Mouse (Mus musculus) intestine, postnatal 0 days (tissue): ENCODE data around the gene Zfp651. TPM values are rescaled to one million over a fixed set of nuclear protein-coding genes. Genes with fewer than 3 reads are reported as not detected.

ENCODE experiments used
- ATAC-seq: fragments of 200-750 bp; cut with Nextera tagmentation; 2 replicates; pipeline ENCODE4 v1.8.0; 2017; ENCODE audit warnings: mild to moderate bottlenecking, moderate TSS enrichment, moderate library complexity
- H3K27ac ChIP-seq: fragments of 300-500 bp; sonication (generic); 2 replicates; pipeline ENCODE4 v1.5.1; 2014; ENCODE audit warnings: mild to moderate bottlenecking, low read depth, low read length, moderate library complexity
- H3K27me3 ChIP-seq: fragments of 300-500 bp; sonication (generic); replicated peaks from 2 replicates; pipeline ENCODE4 v1.6.1; 2014; ENCODE audit warnings: low read length, mixed read lengths; ENCODE audit not compliant: control insufficient read depth, insufficient read depth
- H3K36me3 ChIP-seq: fragments of 300-500 bp; sonication (generic); 2 replicates; pipeline ENCODE4 v1.6.1; 2014; ENCODE audit warnings: mild to moderate bottlenecking, moderate library complexity; ENCODE audit not compliant: control insufficient read depth, insufficient read depth
- H3K4me1 ChIP-seq: fragments of 300-500 bp; sonication (generic); replicated peaks from 2 replicates; pipeline ENCODE4 v1.6.1; 2014; ENCODE audit warnings: antibody characterized with exemption, low read length, mixed read lengths; ENCODE audit not compliant: control insufficient read depth, insufficient read depth
- H3K4me2 ChIP-seq: fragments of 300-500 bp; sonication (generic); replicated peaks from 2 replicates; pipeline ENCODE4 v1.6.1; 2014; ENCODE audit warnings: low read depth, mild to moderate bottlenecking, moderate library complexity
- H3K4me3 ChIP-seq: fragments of 300-500 bp; sonication (generic); 2 replicates; pipeline ENCODE4 v1.5.1; 2014; ENCODE audit warnings: low read depth, low read length
- H3K9ac ChIP-seq: fragments of 300-500 bp; sonication (generic); 2 replicates; pipeline ENCODE4 v1.6.1; 2014; ENCODE audit warnings: mild to moderate bottlenecking, low read depth, low read length
- H3K9me3 ChIP-seq: fragments of 300-500 bp; sonication (generic); 2 replicates; pipeline ENCODE4 v1.6.1; 2016; ENCODE audit warnings: mixed run types; ENCODE audit not compliant: control insufficient read depth
- CTCF ChIP-seq: sonication (generic); IDR thresholded peaks from 2 replicates; pipeline ENCODE4 v1.5.1; 2016; ENCODE audit warnings: low read depth, mild to moderate bottlenecking, control low read depth, antibody characterized with exemption, moderate library complexity
- WGBS: fragments of 180-500 bp; shearing (Covaris S2); extraction: QIAGEN DNeasy Blood & Tissue Kit; methylation state at CpG from one replicate; pipeline ENCODE4 v1.1.7; 2014; 5-methylcytosine and 5-hydroxymethylcytosine counted together
- polyA plus RNA-seq: library from polyadenylated mRNA; unstranded; fragments of >200 nt; fragmentation: Nextera tagmentation; extraction: Ambion mirVana; gene quantifications from 2 replicates; pipeline ENCODE4 v1.2.1, GENCODE M21; 2015

Zfp651 gene
- polyA plus RNA-seq, 1 experiment from 2014 or later, result 6.2 TPM

- 56% methylated on average over 6 of the region's 6 CpGs for WGBS
- Histone ChIP-seq H3K9me3 (no peaks in the 10 kb centered on the region), H3K4me1 (no peaks in the 10 kb centered on the region), H3K27ac (no peak overlapping the region), H3K27me3 (no peaks in the 10 kb centered on the region), H3K4me2 (no peak overlapping the region), H3K36me3 (no peaks in the 10 kb centered on the region), H3K4me3 (no peak overlapping the region), H3K9ac (no peak overlapping the region)
- no peak for TF ChIP-seq CTCF
- no peak for ATAC-seq
Measured at GRCm38 (mm10) chr9:121815183-121815582, 56.1 kb downstream of the Zfp651 start.

GRCm38 (mm10) chr9:121819073-121819770 is 60.1 kb downstream of the Zfp651 start:
- H3K36me3 ChIP-seq, result no peaks in the 10 kb centered on the region
- WGBS, result 47% methylated on average over 9 of the region's 9 CpGs
- no peak overlapping the region for H3K4me2 ChIP-seq
- ATAC-seq, result no peak
- no peak for TF ChIP-seq CTCF
- no peaks in the 10 kb centered on the region for H3K4me1 ChIP-seq
- H3K9ac ChIP-seq, result no peak overlapping the region
- H3K27me3 ChIP-seq, result no peaks in the 10 kb centered on the region
- no peak overlapping the region for H3K27ac ChIP-seq
- no peaks in the 10 kb centered on the region for H3K9me3 ChIP-seq
- no peak overlapping the region for H3K4me3 ChIP-seq

GRCm38 (mm10) chr9:121819771-121820471 is 60.8 kb downstream of the Zfp651 start:
- Histone ChIP-seq H3K36me3 (no peaks in the 10 kb centered on the region), H3K9ac (no peak overlapping the region), H3K27ac (no peak overlapping the region), H3K4me1 (no peaks in the 10 kb centered on the region), H3K4me3 (no peak overlapping the region), H3K9me3 (no peaks in the 10 kb centered on the region), H3K27me3 (no peaks in the 10 kb centered on the region), H3K4me2 (no peak overlapping the region)
- ATAC-seq, result no peak
- TF ChIP-seq CTCF, result no peak
- WGBS, result 55% methylated on average over 7 of the region's 7 CpGs

- ATAC-seq, result no peak
- no peak overlapping the region for H3K4me3 ChIP-seq
- no peaks in the 10 kb centered on the region for H3K9me3 ChIP-seq
- H3K9ac ChIP-seq, result no peak overlapping the region
- no peaks in the 10 kb centered on the region for H3K27me3 ChIP-seq
- no peak for TF ChIP-seq CTCF
- no peaks in the 10 kb centered on the region for H3K36me3 ChIP-seq
- no peaks in the 10 kb centered on the region for H3K4me1 ChIP-seq
- H3K4me2 ChIP-seq, result no peak overlapping the region
- H3K27ac ChIP-seq, result no peak overlapping the region
- WGBS, result 73% methylated on average over 5 of the region's 5 CpGs
Measured at GRCm38 (mm10) chr9:121820765-121821164, 61.6 kb downstream of the Zfp651 start.

Other genes starting within 250 kb of the Zfp651 start
- gene Lyzl4, start 117.2 kb upstream of the Zfp651 start, polyA plus RNA-seq, result 0.34 TPM in 1 of 2 replicates, not detected in the other
- 22.8 and 23.3 TPM in 2 replicates for gene Vipr1, start 116.6 kb upstream of the Zfp651 start, polyA plus RNA-seq
- gene Sec22c, start 53.8 kb upstream of the Zfp651 start, polyA plus RNA-seq, result 42.4 and 47.8 TPM in 2 replicates
- 144 and 145 TPM in 2 replicates for gene Ss18l2, start 49.0 kb upstream of the Zfp651 start, polyA plus RNA-seq
- 32.5 and 35.6 TPM in 2 replicates for gene Nktr, start 40.2 kb upstream of the Zfp651 start, polyA plus RNA-seq
- 0.33 and 0.43 TPM in 2 replicates for gene Klhl40, start 18.3 kb downstream of the Zfp651 start, polyA plus RNA-seq
- 1.3 and 1.6 TPM in 2 replicates for gene Hhatl, start 33.2 kb downstream of the Zfp651 start, polyA plus RNA-seq
- 0.14 and 0.31 TPM in 2 replicates for gene Ccdc13, start 80.1 kb downstream of the Zfp651 start, polyA plus RNA-seq
- gene Higd1a, start 99.0 kb downstream of the Zfp651 start, polyA plus RNA-seq, result 162 and 186 TPM in 2 replicates
- 1.0 and 1.1 TPM in 2 replicates for gene Ackr2, start 139.0 kb downstream of the Zfp651 start, polyA plus RNA-seq
- 2.1 and 3.3 TPM in 2 replicates for gene Cyp8b1, start 157.0 kb downstream of the Zfp651 start, polyA plus RNA-seq
- 0.90 and 1.0 TPM in 2 replicates for gene Fam198a, start 191.7 kb downstream of the Zfp651 start, polyA plus RNA-seq
- gene Pomgnt2, start 237.8 kb downstream of the Zfp651 start, polyA plus RNA-seq, result 5.7 and 7.3 TPM in 2 replicates